Mouse (Mus musculus) CD4-positive, CD25-positive, alpha-beta regulatory T cell, adult 2 months (primary cell): ENCODE measurements around the gene Anxa3.

Experiments
- DNase-seq: peaks from one replicate; pipeline ENCODE4 v3.0.0-alpha.2; 2012; ENCODE audit warnings: low read depth, low spot score

The Anxa3 gene

GRCm38 (mm10) chr5:96792936-96793718 lies at the start of gene Anxa3:
Gene Anxa3 (plus strand): TSS chr5:96793339.
- DNase-seq = peak; percentile 17

- no peak for DNase-seq
Observed at GRCm38 (mm10) chr5:96747195-96747984, 45.7 kb upstream of the Anxa3 start.

- no peak for DNase-seq
Observed at GRCm38 (mm10) chr5:96757615-96758014, 35.5 kb upstream of the Anxa3 start.

GRCm38 (mm10) chr5:96762021-96762420 lies 31.1 kb upstream of the Anxa3 start:
- no peak for DNase-seq

GRCm38 (mm10) chr5:96768846-96769471 lies 24.2 kb upstream of the Anxa3 start:
- peak; percentile 51 for DNase-seq

GRCm38 (mm10) chr5:96783506-96784288 lies 9.4 kb upstream of the Anxa3 start:
- DNase-seq = no peak

- no peak for DNase-seq
Observed at GRCm38 (mm10) chr5:96785096-96785495, 8.0 kb upstream of the Anxa3 start.

- DNase-seq = no peak
Observed at GRCm38 (mm10) chr5:96792422-96792821, 717 bp upstream of the Anxa3 start.

- peak; percentile 1 for DNase-seq
Observed at GRCm38 (mm10) chr5:96793953-96794635, 955 bp downstream of the Anxa3 start.

GRCm38 (mm10) chr5:96795752-96796151 lies 2.6 kb downstream of the Anxa3 start:
- no peak for DNase-seq

- no peak for DNase-seq
Observed at GRCm38 (mm10) chr5:96797465-96797864, 4.3 kb downstream of the Anxa3 start.

- no peak for DNase-seq
Observed at GRCm38 (mm10) chr5:96799165-96799564, 6.0 kb downstream of the Anxa3 start.

GRCm38 (mm10) chr5:96799969-96800368 lies 6.8 kb downstream of the Anxa3 start:
- DNase-seq = no peak

GRCm38 (mm10) chr5:96802185-96802584 lies 9.0 kb downstream of the Anxa3 start:
- no peak for DNase-seq

GRCm38 (mm10) chr5:96803091-96803490 lies 10.0 kb downstream of the Anxa3 start:
- DNase-seq = no peak

- DNase-seq = no peak
Observed at GRCm38 (mm10) chr5:96804304-96804703, 11.2 kb downstream of the Anxa3 start.

- DNase-seq = no peak
Observed at GRCm38 (mm10) chr5:96804813-96805212, 11.7 kb downstream of the Anxa3 start.

GRCm38 (mm10) chr5:96810620-96811019 lies 17.5 kb downstream of the Anxa3 start:
- no peak for DNase-seq

- peak; percentile 52 for DNase-seq
Observed at GRCm38 (mm10) chr5:96824769-96825327, 31.7 kb downstream of the Anxa3 start.

GRCm38 (mm10) chr5:96827176-96827575 lies 34.0 kb downstream of the Anxa3 start:
- no peak for DNase-seq

- no peak for DNase-seq
Observed at GRCm38 (mm10) chr5:96834338-96834737, 41.2 kb downstream of the Anxa3 start.
